In the genomic region with DNA sequence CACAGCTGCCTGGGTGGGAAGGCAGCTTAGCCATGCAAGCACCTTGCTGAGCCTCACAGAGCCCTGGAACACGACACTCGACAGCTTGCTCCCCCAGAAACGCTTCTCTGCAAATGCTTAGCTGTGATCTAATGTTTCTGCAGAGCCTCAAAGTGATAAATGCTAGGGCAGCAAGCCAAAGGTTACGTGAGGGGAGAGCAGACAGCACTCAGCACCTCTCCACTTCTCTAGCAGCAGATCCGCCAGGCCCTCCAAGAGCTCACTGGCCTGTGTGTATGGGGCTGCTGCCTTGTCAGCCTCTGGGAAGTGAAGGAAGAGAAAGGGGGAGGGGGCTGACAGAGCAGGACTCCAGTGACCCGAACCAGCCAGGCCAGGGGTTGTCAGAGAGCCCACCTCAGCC, we compare ENCODE assay signal across 16 mouse cellular contexts. TPM values are rescaled to one million over a fixed set of nuclear protein-coding genes. Genes with fewer than 3 reads are reported as not detected.
DNase-seq lines count a peak whose midpoint lies in the region; ATAC-seq lines count a peak whose summit lies in the region.
"Had no signal": no experiment of that assay in that cellular context is flagged by ENCODE, and none has a peak within 500 bp of the region (broad histone marks: within the 10 kb centered on the region; RNA-seq: fewer than 3 reads in every experiment).

No protein-coding gene starts in this region.

- peak; percentile 57 for DNase-seq in gastrocnemius, adult 18-20 months (ENCODE audit: low spot score)
- DNase-seq in gastrocnemius, adult 8-10 months (ENCODE audit: low spot score in 2 of 2) = no peak
- DNase-seq in adrenal gland, postnatal 25 days = no peak
- no peak for DNase-seq in thymus, postnatal 10 days (ENCODE audit: low spot score in 2 of 2)
- DNase-seq: embryo, embryonic 11 days; kidney, postnatal 36 days; lung, adult 18-20 months; spleen, adult 18-20 months; thymus, postnatal 36 days had no signal

- peak overlapping the region; percentile 39; the same call in 1 of the 2 replicates for H3K27ac ChIP-seq in midbrain, embryonic 12.5 days (replicated peaks)
- H3K27ac ChIP-seq in midbrain, embryonic 16.5 days (ENCODE audit: low read length) = no peak overlapping the region
- H3K27ac ChIP-seq in heart, embryonic 14.5 days (replicated peaks in 1 of 2; ENCODE audit: control insufficient read depth in 1 of 2, insufficient read depth in 1 of 2, low read depth in 2 of 2, low read length in 2 of 2) = peak overlapping the region; percentile 23 to 43; a peak in 3 of 4 replicates
- H3K27ac ChIP-seq: hindbrain, embryonic 15.5 days; limb, embryonic 10.5 days had no signal

- no peak overlapping the region for H3K9ac ChIP-seq in midbrain, embryonic 12.5 days (replicated peaks)
- H3K9ac ChIP-seq in midbrain, embryonic 16.5 days (ENCODE audit: low read depth, low read length) = no peak overlapping the region
- no peak overlapping the region for H3K9ac ChIP-seq in heart, embryonic 14.5 days (ENCODE audit: low read length)
- H3K9ac ChIP-seq: hindbrain, embryonic 15.5 days had no signal

- no peak overlapping the region for H3K4me2 ChIP-seq in midbrain, embryonic 12.5 days (replicated peaks)
- no peak overlapping the region for H3K4me2 ChIP-seq in midbrain, embryonic 16.5 days (ENCODE audit: low read length)
- peak overlapping the region; percentile 7; the same call in 1 of the 2 replicates for H3K4me2 ChIP-seq in heart, embryonic 14.5 days (ENCODE audit: low read length)
- H3K4me2 ChIP-seq: hindbrain, embryonic 15.5 days had no signal

- no peak for ATAC-seq in midbrain, embryonic 12.5 days (ENCODE audit: low FRiP score, low read depth)
- no peak for ATAC-seq in midbrain, embryonic 16.5 days
- ATAC-seq in heart, embryonic 14.5 days (ENCODE audit: insufficient number of reproducible peaks, insufficient read depth, low FRiP score, low read depth) = peak; percentile 58

- 92% methylated on average over 6 of the region's 6 CpGs for WGBS in midbrain, embryonic 12.5 days
- 83% methylated on average over 6 of the region's 6 CpGs for WGBS in midbrain, embryonic 16.5 days
- 13% methylated on average over 6 of the region's 6 CpGs for WGBS in heart, embryonic 14.5 days

- H3K4me1 ChIP-seq in midbrain, embryonic 12.5 days = peaks cover 6% of the 10 kb centered on the region; the same call in 1 of the 2 replicates
- no peaks in the 10 kb centered on the region for H3K4me1 ChIP-seq in midbrain, embryonic 16.5 days (ENCODE audit: control insufficient read depth, insufficient read depth, low read length)
- peaks cover 29 to 52% of the 10 kb centered on the region in 2 experiments for H3K4me1 ChIP-seq in heart, embryonic 14.5 days (ENCODE audit: control insufficient read depth in 2 of 2, insufficient read depth in 2 of 2, low read length in 2 of 2)

- H3K4me3 ChIP-seq in midbrain, embryonic 12.5 days = no peak overlapping the region
- no peak overlapping the region for H3K4me3 ChIP-seq in midbrain, embryonic 16.5 days (ENCODE audit: low read depth, low read length)
- no peak overlapping the region for H3K4me3 ChIP-seq in heart, embryonic 14.5 days (ENCODE audit: control insufficient read depth in 1 of 2, insufficient read depth in 1 of 2, low read depth in 1 of 2, low read length in 2 of 2)
- H3K4me3 ChIP-seq: hindbrain, embryonic 15.5 days; limb, embryonic 10.5 days had no signal

- no peaks in the 10 kb centered on the region for H3K9me3 ChIP-seq in midbrain, embryonic 12.5 days
- no peaks in the 10 kb centered on the region for H3K9me3 ChIP-seq in midbrain, embryonic 16.5 days (replicated peaks; ENCODE audit: control insufficient read depth, low read length, poor library complexity, severe bottlenecking)
- H3K9me3 ChIP-seq in heart, embryonic 14.5 days (ENCODE audit: control insufficient read depth, low read length) = no peaks in the 10 kb centered on the region
- H3K9me3 ChIP-seq: hindbrain, embryonic 15.5 days; limb, embryonic 10.5 days had no signal

- peaks cover 39% of the 10 kb centered on the region for H3K36me3 ChIP-seq in midbrain, embryonic 12.5 days
- peaks cover 15% of the 10 kb centered on the region; the same call in 1 of the 2 replicates for H3K36me3 ChIP-seq in midbrain, embryonic 16.5 days (ENCODE audit: control insufficient read depth, insufficient read depth, low read length)
- H3K36me3 ChIP-seq in heart, embryonic 14.5 days (ENCODE audit: control insufficient read depth, insufficient read depth, low read length) = peaks cover 45% of the 10 kb centered on the region

- H3K27me3 ChIP-seq in midbrain, embryonic 12.5 days = no peaks in the 10 kb centered on the region
- H3K27me3 ChIP-seq in midbrain, embryonic 16.5 days (ENCODE audit: control insufficient read depth, insufficient read depth, low read depth, low read length) = no peaks in the 10 kb centered on the region
- no peaks in the 10 kb centered on the region for H3K27me3 ChIP-seq in heart, embryonic 14.5 days (ENCODE audit: control insufficient read depth, insufficient read depth, low read length)
- H3K27me3 ChIP-seq: CH12.LX; hindbrain, embryonic 15.5 days had no signal

RNA-seq across cellular contexts. Expression of a gene that starts 27.1 kb away (rescaled TPM):
- total RNA-seq in gastrocnemius, adult 18-20 months (2021) = 10 to 100 TPM; 20.5 to 21.1 TPM
- 10 to 100 TPM; 17.7 to 23.7 (median 19.0) TPM for total RNA-seq in gastrocnemius, adult 8-10 months (2022)
- 41.4 and 47.5 TPM in 2 replicates for polyA plus RNA-seq in midbrain, embryonic 12.5 days (2016; fragmentation: Nextera tagmentation; extraction: Ambion mirVana)
- polyA plus RNA-seq in midbrain, embryonic 16.5 days (2015; fragmentation: Nextera tagmentation; extraction: Ambion mirVana) = 18.4 TPM in 2 replicates
- 20.5 and 23.7 TPM in 2 replicates for polyA plus RNA-seq in heart, embryonic 14.5 days (2014; fragmentation: Nextera tagmentation; extraction: Ambion mirVana)
- 37.2 and 47.7 TPM in 2 replicates for total RNA-seq in adrenal gland, postnatal 25 days (2021)

RNA-seq across cellular contexts. Expression of a gene that starts 36.2 kb away (rescaled TPM):
- total RNA-seq in gastrocnemius, adult 18-20 months (2021) = under 1 TPM; 0.12 to 0.21 TPM
- under 1 TPM in 3 of 4 experiments, not detected in 1; 0.05 to 0.16 (median 0.11) TPM for total RNA-seq in gastrocnemius, adult 8-10 months (2022)
- 0.24 and 0.33 TPM in 2 replicates for polyA plus RNA-seq in midbrain, embryonic 12.5 days (2016; fragmentation: Nextera tagmentation; extraction: Ambion mirVana)
- 4.1 and 4.6 TPM in 2 replicates for polyA plus RNA-seq in midbrain, embryonic 16.5 days (2015; fragmentation: Nextera tagmentation; extraction: Ambion mirVana)
- 0.04 and 0.09 TPM in 2 replicates for polyA plus RNA-seq in heart, embryonic 14.5 days (2014; fragmentation: Nextera tagmentation; extraction: Ambion mirVana)
- 0.09 TPM in 1 of 2 replicates, not detected in the other for total RNA-seq in adrenal gland, postnatal 25 days (2021)
- total RNA-seq: CH12.LX; megakaryocyte, adult 5-6 weeks had no signal
